Mouse (Mus musculus) lung, adult 2 months (tissue): ENCODE data around the gene Samd4. TPM values are rescaled to one million over a fixed set of nuclear protein-coding genes. Genes with fewer than 3 reads are reported as not detected.

Experiments used
- DNase-seq: peaks from one replicate; pipeline ENCODE4 v3.0.0; 2022
- H3K4me1 ChIP-seq: fragments of 200-500 bp; 2 replicates; pipeline ENCODE4 v1.6.1; 2011; ENCODE audit warnings: low read length; ENCODE audit not compliant: control insufficient read depth, insufficient read depth
- H3K4me3 ChIP-seq: fragments of 200-500 bp; replicated peaks from 2 replicates; pipeline ENCODE3; 2011; ENCODE audit warnings: low read depth, mild to moderate bottlenecking, control low read depth, low read length; ENCODE audit errors: extremely low read depth
- CTCF ChIP-seq: fragments of 200-500 bp; IDR thresholded peaks from 2 replicates; pipeline ENCODE4 v1.5.1; 2011; ENCODE audit warnings: mild to moderate bottlenecking, low read length, control low read depth; ENCODE audit not compliant: insufficient read depth
- POLR2A ChIP-seq: fragments of 200-500 bp; IDR thresholded peaks from 2 replicates; pipeline ENCODE4 v1.6.1; 2011; ENCODE audit warnings: low read depth, mild to moderate bottlenecking, control low read depth, low read length, borderline replicate concordance; ENCODE audit errors: extremely low read depth
- WGBS: fragments of 180-500 bp; shearing (Covaris S2); methylation state at CpG from one replicate; pipeline ENCODE4 v1.1.7; 2018; 5-methylcytosine and 5-hydroxymethylcytosine counted together
- polyA plus RNA-seq: library from polyadenylated mRNA; depleted of rRNA; stranded (reverse); fragments of >200 nt; gene quantifications from 2 replicates; pipeline ENCODE4 v1.2.3, GENCODE M21; 2012; rRNA removed

Samd4 gene
- polyA plus RNA-seq, result 28.4 and 31.1 TPM in 2 replicates

DNA sequence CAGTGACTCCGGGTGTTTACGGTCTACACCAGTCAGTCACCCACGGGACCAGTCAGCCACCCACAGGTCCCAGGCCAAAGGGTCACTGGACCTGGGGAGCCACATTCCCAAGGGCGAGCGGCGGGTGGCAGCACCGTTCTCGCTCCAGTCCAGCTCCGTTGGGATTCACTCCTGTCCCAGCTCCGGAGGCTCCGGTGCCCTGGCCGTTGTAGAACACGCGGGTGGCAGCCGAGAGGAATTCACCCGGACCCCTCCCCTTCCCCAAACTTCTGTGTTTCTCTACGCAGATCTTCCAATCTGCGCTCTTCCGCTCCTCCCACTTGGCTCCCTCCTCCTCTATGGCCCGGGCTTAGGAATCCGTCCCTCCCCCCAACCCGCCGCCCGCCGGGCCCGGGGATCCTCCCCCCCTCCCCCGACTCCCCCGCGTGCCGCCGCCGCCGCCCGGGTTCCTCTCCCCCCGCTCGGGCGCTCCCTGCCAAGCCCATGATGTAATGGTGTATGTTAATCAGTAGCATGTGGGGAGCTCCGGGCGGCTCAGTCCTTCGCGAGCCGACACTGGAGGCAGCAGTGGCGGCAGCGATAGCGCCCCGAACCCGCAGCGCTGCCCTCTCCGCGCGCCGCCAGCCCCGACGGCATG is at the start of gene Samd4:
TSS of gene Samd4 (plus strand) at position 424 of the 637 bp plus-strand sequence.
- Histone ChIP-seq H3K4me3 (peak within 1 kb of the TSS; percentile 78), H3K4me1 (peaks cover 11% of the 10 kb centered on the region)
- TF ChIP-seq CTCF (0 out of 2 replicates have a peak, but pooled peaks have one; percentile 8), POLR2A (peak; percentile 72; the same call in 1 of the 2 replicates)
- 1% methylated on average over 53 of the region's 54 CpGs for WGBS
- DNase-seq, result peak; percentile 77

DNA sequence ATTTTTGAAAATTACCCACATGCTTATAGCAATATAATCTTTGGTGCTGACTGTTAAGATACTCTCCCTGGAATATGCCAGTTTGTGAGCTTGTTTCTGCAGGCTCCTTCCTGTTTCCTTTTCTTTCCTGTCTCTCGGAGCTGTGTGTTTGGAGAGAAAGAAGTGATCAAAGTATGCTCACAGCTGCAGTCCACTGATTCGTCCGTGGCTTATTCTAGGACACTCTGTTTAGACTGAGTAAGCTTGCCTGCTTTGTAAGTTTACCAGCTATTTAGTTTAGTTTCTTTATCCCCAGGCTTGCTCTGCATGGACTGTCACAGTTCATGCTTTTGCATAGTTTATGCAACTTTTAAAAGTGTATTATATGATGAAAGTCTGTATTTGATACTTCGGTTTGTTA is 43.3 kb upstream of the Samd4 start:
- WGBS, result 30% methylated on average over 4 of the region's 4 CpGs
- peaks cover 2% of the 10 kb centered on the region; the same call in 1 of the 2 replicates for H3K4me1 ChIP-seq
- no peak for DNase-seq
- no peak for TF ChIP-seq CTCF
- no peak for TF ChIP-seq POLR2A
- H3K4me3 ChIP-seq, result no peak overlapping the region

DNA sequence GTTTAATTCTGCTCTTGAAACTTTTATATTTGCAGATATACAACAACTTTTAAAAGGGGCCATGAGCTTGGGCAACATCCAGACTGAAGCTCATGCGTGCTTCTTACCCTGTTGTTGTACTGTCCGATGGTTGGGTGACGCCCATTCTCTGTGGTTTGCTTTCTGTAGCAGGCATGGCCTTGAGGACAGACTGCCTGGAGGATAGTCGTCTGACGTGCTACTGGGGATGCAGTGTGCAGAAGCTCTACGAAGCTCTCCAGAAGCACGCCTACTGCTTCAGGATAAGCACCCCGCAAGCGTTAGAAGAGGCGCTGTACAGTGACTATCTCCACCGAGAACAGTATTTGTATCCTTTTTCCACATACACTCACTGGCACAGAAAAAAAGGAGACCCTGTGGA is 36.9 kb upstream of the Samd4 start:
- Histone ChIP-seq H3K4me3 (no peak overlapping the region), H3K4me1 (no peaks in the 10 kb centered on the region)
- WGBS, result 90% methylated on average over 11 of the region's 11 CpGs
- no peak for DNase-seq
- no peak for TF ChIP-seq CTCF
- TF ChIP-seq POLR2A, result no peak

DNA sequence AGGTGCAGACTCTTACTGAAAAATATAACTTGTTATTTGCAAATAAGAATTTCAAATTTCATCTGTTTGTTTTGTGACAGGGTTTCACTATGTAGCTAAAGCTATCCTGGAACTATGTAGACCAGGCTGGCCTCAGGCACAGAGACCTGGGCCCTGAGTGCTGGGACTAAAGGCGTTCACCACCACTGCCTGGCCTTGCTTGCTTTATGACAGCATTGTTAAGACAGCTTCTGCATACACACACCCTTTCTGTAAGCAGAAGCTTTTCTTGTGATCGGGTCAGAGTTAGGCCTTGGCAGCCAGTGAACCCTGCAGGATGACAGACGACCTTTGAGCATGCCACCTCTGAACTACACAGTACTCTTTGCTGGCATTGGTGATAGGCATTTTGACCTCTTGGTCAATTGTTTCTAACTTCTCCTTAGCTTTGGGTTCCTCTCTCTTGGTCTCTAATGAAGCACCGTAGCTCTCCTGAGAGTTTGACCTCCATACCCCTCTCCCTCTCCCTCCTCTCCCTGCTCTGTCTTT is 34.5 kb upstream of the Samd4 start:
- Histone ChIP-seq H3K4me3 (no peak overlapping the region), H3K4me1 (no peaks in the 10 kb centered on the region)
- no peak for DNase-seq
- no peak for TF ChIP-seq CTCF
- no peak for TF ChIP-seq POLR2A
- 79% methylated on average over 4 of the region's 4 CpGs for WGBS

DNA sequence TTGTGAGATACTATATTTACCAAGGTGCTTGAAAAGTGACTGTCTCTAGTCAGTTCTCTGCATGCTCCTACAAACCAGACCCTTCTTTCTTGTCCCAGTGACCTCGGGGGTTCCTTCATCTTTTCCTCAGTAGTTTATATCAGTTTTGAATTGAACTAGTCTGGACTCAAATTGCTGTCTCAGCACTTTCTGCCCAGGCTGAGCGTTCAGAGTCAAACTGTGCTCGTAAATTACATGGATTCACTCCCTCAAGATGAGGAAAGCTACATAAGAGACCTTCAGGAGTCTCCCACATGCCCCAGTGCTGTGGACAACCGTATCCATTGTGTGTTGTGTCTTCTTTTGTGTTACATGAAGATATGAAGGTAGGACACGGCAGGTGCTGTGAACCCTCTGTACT is 33.9 kb upstream of the Samd4 start:
- 83% methylated on average over 5 of the region's 5 CpGs for WGBS
- TF ChIP-seq POLR2A (no peak), CTCF (no peak)
- no peak overlapping the region for H3K4me3 ChIP-seq
- no peak for DNase-seq
- no peaks in the 10 kb centered on the region for H3K4me1 ChIP-seq

DNA sequence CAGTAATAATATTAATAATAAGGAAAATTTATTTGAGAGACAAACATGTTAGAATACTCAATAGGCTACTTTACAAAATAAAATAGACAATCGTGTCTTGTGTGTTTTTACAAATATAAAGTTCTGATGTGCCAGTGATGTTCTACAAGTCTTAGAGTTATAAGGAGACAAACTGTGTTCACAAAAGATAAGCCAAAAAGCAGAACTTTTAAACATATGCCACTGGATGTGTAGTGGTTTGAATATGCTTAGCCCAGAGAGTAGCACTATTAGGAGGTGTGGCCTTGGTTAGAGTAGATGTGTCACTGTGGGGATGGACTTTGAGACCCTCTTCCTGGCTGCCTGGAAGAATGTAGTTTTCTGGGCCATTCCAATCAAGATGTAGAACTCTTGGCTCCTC is 32.9 kb upstream of the Samd4 start:
- Histone ChIP-seq H3K4me1 (no peaks in the 10 kb centered on the region), H3K4me3 (no peak overlapping the region)
- WGBS, result 90% methylated on average over 1 of the region's 1 CpGs
- TF ChIP-seq CTCF (no peak), POLR2A (no peak)
- DNase-seq, result no peak

DNA sequence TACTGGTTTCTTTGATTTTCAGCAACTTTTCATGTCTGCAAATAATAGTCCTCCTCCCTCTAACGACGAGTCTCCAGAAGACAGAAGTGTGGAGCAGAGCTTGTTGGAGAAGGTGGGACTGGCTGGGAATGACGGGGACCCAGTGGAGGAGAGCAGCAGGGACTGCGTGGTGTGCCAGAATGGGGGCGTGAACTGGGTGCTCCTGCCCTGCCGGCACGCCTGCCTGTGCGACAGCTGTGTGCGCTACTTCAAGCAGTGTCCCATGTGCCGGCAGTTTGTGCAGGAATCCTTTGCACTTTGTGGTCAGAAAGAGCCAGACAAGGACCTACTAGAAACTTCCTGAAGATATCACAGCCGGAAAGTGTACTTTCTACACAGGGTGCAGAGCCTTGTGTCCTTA is 29.0 kb upstream of the Samd4 start:
- Histone ChIP-seq H3K4me3 (no peak overlapping the region), H3K4me1 (no peaks in the 10 kb centered on the region)
- DNase-seq, result peak; percentile 33
- no peak for TF ChIP-seq CTCF
- TF ChIP-seq POLR2A, result no peak
- 59% methylated on average over 11 of the region's 11 CpGs for WGBS

DNA sequence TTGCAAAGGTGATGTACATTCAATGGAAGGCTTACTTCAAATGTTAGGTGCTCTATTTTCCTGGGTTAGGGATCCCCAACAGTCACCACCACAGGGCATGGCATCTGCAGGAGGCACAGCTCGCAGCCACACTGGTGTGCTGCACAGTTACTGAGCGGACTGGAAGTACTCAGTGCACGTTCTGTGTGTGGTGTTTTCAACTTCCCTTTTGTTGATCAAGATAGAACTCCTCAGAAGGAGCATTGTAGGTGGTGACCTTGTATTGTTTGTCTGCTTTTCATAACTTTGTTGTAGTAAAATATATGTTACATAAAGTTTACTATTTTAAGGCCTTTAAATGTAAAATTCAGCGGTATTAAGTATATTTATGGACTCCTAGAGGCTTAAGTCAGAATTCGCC is 19.7 kb upstream of the Samd4 start:
- DNase-seq, result no peak
- no peak for TF ChIP-seq POLR2A
- no peak for TF ChIP-seq CTCF
- Histone ChIP-seq H3K4me3 (no peak overlapping the region), H3K4me1 (no peaks in the 10 kb centered on the region)
- WGBS, result 85% methylated on average over 5 of the region's 5 CpGs

DNA sequence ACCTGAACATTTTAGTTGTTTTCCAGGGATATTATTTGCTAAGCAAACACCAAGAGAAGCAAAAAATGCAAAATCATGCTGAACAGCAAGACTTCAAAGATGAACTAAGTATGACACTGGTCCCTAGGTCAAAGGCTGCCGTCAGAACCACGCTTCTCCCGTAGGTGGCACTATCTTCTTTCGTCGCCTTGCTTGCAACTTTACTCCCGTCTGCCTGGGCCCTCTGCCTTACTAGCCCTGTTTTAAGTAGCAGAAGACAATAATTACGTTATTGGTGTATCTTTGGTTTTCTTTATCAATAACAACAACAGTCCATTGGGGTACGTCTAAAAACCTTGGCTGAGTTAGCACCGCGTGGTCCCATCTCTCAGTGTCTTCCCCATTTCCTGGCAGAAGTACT is 1.7 kb upstream of the Samd4 start:
- no peak overlapping the region for H3K4me3 ChIP-seq
- TF ChIP-seq CTCF (peak; percentile 95), POLR2A (no peak)
- WGBS, result 17% methylated on average over 10 of the region's 10 CpGs
- peak; percentile 57 for DNase-seq
- H3K4me1 ChIP-seq, result peaks cover 8% of the 10 kb centered on the region

DNA sequence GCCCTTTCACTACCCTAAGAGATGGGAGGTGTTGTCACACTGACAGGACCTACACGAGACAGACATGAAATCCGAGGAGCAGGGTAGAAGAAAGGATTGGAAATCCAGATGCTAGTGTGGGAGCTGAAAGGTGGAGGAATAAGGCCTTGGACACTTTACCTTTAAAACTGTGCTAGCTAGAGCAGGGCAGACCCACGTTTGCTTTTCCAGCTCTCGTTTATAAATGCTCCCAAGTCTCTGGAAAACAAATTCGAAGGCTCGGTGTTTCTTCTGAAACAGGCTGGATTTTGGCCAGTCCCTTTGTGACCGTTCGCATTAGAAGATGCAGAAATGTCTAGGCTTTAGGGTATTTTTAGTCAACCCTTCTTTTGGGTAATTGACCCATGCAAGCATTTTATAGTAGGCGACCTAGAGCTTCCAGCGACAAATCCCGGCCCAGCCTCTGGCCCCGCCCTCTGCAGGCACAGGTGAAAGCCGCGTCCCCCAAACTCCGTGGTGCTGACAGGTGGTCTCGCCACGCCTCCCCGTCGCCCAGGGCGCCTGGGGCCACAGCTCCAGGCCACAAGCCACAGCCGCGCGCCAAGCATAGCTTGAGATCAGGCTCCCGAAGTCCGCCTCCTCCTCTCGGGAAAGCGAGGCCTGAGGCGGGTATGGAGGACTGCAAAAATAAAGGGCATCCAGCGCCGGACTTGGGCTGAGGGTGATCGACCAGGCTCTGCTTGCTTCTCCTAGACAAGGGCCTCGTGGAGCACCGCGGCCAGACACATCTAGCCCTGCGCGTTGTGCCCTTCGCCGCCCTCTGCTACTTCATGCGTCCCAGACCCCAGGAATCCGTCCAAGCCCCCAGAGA is 848 bp upstream of the Samd4 start:
- peak; percentile 75 for DNase-seq
- H3K4me1 ChIP-seq, result peaks cover 11% of the 10 kb centered on the region
- 25% methylated on average over 40 of the region's 40 CpGs for WGBS
- no peak for TF ChIP-seq POLR2A
- no peak for TF ChIP-seq CTCF
- H3K4me3 ChIP-seq, result peak overlapping the region; percentile 78
